Comparison of ENCODE assay signal across 9 mouse cellular contexts in the genomic region with DNA sequence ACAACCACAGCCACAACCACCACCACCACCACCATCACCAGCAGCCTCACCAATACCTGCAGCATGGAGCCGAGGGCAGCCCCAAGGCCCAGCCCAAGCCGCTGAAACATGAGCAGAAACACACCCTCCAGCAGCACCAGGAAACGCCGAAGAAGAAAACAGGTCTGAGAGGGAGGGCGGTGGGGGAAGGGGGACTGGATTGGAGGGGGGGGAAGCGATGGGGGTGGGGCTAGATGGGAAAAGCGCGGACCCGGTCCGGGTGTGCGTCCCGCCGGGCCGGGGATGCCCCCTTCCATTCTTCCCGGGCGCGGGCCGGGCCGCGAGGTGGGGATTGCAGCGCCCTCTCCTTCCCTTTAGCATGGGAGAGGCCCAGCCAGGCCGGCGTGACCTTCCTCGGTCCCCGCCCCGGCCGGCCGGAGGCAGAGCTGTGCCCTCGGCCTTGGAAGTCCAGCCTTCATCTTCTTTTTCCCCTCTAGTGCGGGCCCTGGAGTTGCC. TPM values are rescaled to one million over a fixed set of nuclear protein-coding genes. Genes with fewer than 3 reads are reported as not detected.
DNase-seq lines count a peak whose midpoint lies in the region; ATAC-seq and TF ChIP-seq lines count a peak whose summit lies in the region.
"Had no signal": no experiment of that assay in that cellular context is flagged by ENCODE, and none has a peak within 500 bp of the region (broad histone marks: within the 10 kb centered on the region; RNA-seq: fewer than 3 reads in every experiment).

No protein-coding gene starts in this region.

- no peak for ATAC-seq in monocyte, adult 5-6 weeks (replicated peaks; ENCODE audit: insufficient number of reproducible peaks, low FRiP score, low TSS enrichment, poor library complexity, severe bottlenecking)

- no peaks in the 10 kb centered on the region for H3K27me3 ChIP-seq in MEL (ENCODE audit: control insufficient read depth in 1 of 2, insufficient read depth in 2 of 2, low read length in 2 of 2)
- no peaks in the 10 kb centered on the region for H3K27me3 ChIP-seq in erythroblast, embryonic 14.5 days (ENCODE audit: control insufficient read depth)

- H3K27ac ChIP-seq in MEL (ENCODE audit: control insufficient read depth, low read depth, low read length): peak overlapping the region; percentile 85
- peak overlapping the region; percentile 83 for H3K27ac ChIP-seq in macrophage

- TF ChIP-seq CTCF in MEL (IDR thresholded peaks at IDR 0.05 in 2 of 3, conservative IDR thresholded peaks at IDR 0.05 in 1 of 3; ENCODE audit: control insufficient read depth in 1 of 3, insufficient read depth in 1 of 3, low read depth in 2 of 3, low read length in 3 of 3, poor library complexity in 1 of 3, severe bottlenecking in 1 of 3): no peak

- H3K9ac ChIP-seq in MEL (ENCODE audit: control insufficient read depth, low read depth, low read length, poor library complexity, severe bottlenecking): peak overlapping the region; percentile 96

- H3K4me3 ChIP-seq in MEL (ENCODE audit: control insufficient read depth in 1 of 2, insufficient read depth in 1 of 2, low read depth in 2 of 2, low read length in 2 of 2) (peak overlapping the region; percentile 87 to 99), macrophage (ENCODE audit: inconsistent target) (peak overlapping the region; percentile 83)
- H3K4me3 ChIP-seq in erythroblast, embryonic 14.5 days (replicated peaks): peak overlapping the region; percentile 100

- H3K4me1 ChIP-seq in MEL (ENCODE audit: control insufficient read depth in 1 of 2, insufficient read depth in 2 of 2, low read length in 2 of 2): peaks cover 7 to 16% of the 10 kb centered on the region in 2 experiments; a peak in 3 of 4 replicates
- peaks cover 29% of the 10 kb centered on the region for H3K4me1 ChIP-seq in erythroblast, embryonic 14.5 days (ENCODE audit: control insufficient read depth)

- no peak for TF ChIP-seq RAD21 in MEL (IDR thresholded peaks at IDR 0.05; ENCODE audit: low read depth, low read length)

- intact Hi-C loops in heart, postnatal 14 days (cut with DNase I): loop anchor here (5.0 kb wide), 1 partner anchor 106 kb away; no protein-coding TSS in a partner anchor

- no peak for DNase-seq in MEL (ENCODE audit: low read depth, low spot score)
- peak; percentile 60 for DNase-seq in adrenal gland, postnatal 25 days
- DNase-seq in heart, postnatal 14 days: peak; percentile 48 to 54
- DNase-seq in left cerebral cortex, adult 8-10 months (ENCODE audit: low spot score in 2 of 2): peak; percentile 12 to 14
- DNase-seq in skeletal muscle tissue, adult 2 months (ENCODE audit: low read depth, low spot score): peak; percentile 27

- WGBS in macrophage (ENCODE audit: missing documents): under 1% methylated on average over 30 of the region's 30 CpGs

- H3K9me3 ChIP-seq in MEL (replicated peaks; ENCODE audit: insufficient read depth, low read length): no peaks in the 10 kb centered on the region
- no peaks in the 10 kb centered on the region for H3K9me3 ChIP-seq in erythroblast, embryonic 14.5 days (ENCODE audit: control insufficient read depth, low read length)

- peaks cover 45% of the 10 kb centered on the region for H3K79me2 ChIP-seq in MEL (ENCODE audit: control insufficient read depth, insufficient read depth, low read length, poor library complexity)
- H3K79me2 ChIP-seq in macrophage (ENCODE audit: inconsistent target): peaks cover 49% of the 10 kb centered on the region

- TF ChIP-seq EP300 in MEL (IDR thresholded peaks at IDR 0.05; ENCODE audit: low read depth in 1 of 2, low read length in 2 of 2): no peak

- H3K36me3 ChIP-seq in MEL (ENCODE audit: control insufficient read depth in 1 of 2, insufficient read depth in 2 of 2, low read length in 2 of 2) (peaks cover 26 to 32% of the 10 kb centered on the region in 2 experiments), macrophage (ENCODE audit: inconsistent target) (peaks cover 9% of the 10 kb centered on the region; the same call in 1 of the 2 replicates)
- H3K36me3 ChIP-seq in erythroblast, embryonic 14.5 days (ENCODE audit: control insufficient read depth): peaks cover 28% of the 10 kb centered on the region

- no peak for TF ChIP-seq POLR2A in MEL (IDR thresholded peaks at IDR 0.05; ENCODE audit: control insufficient read depth in 1 of 2, insufficient read depth in 1 of 2, low read depth in 1 of 2, low read length in 2 of 2, poor library complexity in 1 of 2)

TF ChIP-seq in MEL, 35 proteins besides CTCF, POLR2A, EP300 and RAD21:
- TF ChIP-seq CHD1 (IDR thresholded peaks at IDR 0.05; ENCODE audit: low read depth, low read length): peak; percentile 76; the same call in 1 of the 2 replicates
- no peak for TF ChIP-seq MXI1 (IDR thresholded peaks at IDR 0.05; ENCODE audit: low read depth, low read length)
- 0 out of 2 replicates have a peak, but pooled peaks have one; percentile 1 for TF ChIP-seq CHD2 (IDR thresholded peaks at IDR 0.05; ENCODE audit: low read length)
- TF ChIP-seq MYC (IDR thresholded peaks at IDR 0.05; ENCODE audit: low read depth, low read length): 0 out of 2 replicates have a peak, but pooled peaks have one; percentile 24
- TF ChIP-seq UBTF (IDR thresholded peaks at IDR 0.05; ENCODE audit: borderline replicate concordance, insufficient read depth, low read depth, low read length): no peak
TF ChIP-seq in MEL: peak in this region for 3.

RNA-seq across cellular contexts. Expression of a gene that starts 0.4 kb away (rescaled TPM):
- 47.8 and 50.5 TPM in 2 replicates for total RNA-seq in MEL (2012; rRNA removed)
- 10 to 100 TPM; 24.7 to 56.1 TPM for polyA plus RNA-seq in MEL (2012; ENCODE audit: insufficient read depth in 1 of 2, insufficient read length in 2 of 2, low read depth in 1 of 2, low replicate concordance in 2 of 2, missing spikeins in 1 of 2)
- 92.9 and 94.1 TPM in 2 replicates for total RNA-seq in adrenal gland, postnatal 25 days (2021)
- polyA plus RNA-seq in erythroblast, embryonic 14.5 days (2012): 1.0 and 1.1 TPM in 2 replicates
- total RNA-seq in heart, postnatal 14 days (2021): 10 to 100 TPM; 58.9 to 61.9 TPM
- total RNA-seq in left cerebral cortex, adult 8-10 months (2022): 10 to 100 TPM; 63.5 to 69.0 (median 67.1) TPM
- 100 to 1,000 TPM; 153 to 353 (median 255) TPM for total RNA-seq in macrophage (2018; cell fraction: chromatin; rRNA removed)
- total RNA-seq in macrophage (2018; cell fraction: cytosol; rRNA removed): 10 to 100 TPM; 39.9 to 60.8 (median 50.1) TPM
- total RNA-seq in macrophage (2018; cell fraction: nucleus; rRNA removed): 100 to 1,000 TPM; 108 to 257 (median 165) TPM
- polyA plus RNA-seq in macrophage (2018): 22.9 to 25.7 TPM (median 24.8 TPM) in 3 replicates
- total RNA-seq in monocyte, adult 5-6 weeks (2017): 135 to 169 TPM (median 146 TPM) in 3 replicates

RNA-seq across cellular contexts. Expression of a gene that starts 38.7 kb away (rescaled TPM):
- not detected in 2 replicates for total RNA-seq in MEL (2012; rRNA removed)
- polyA plus RNA-seq in MEL (2012; ENCODE audit: insufficient read depth in 1 of 2, insufficient read length in 2 of 2, low read depth in 1 of 2, low replicate concordance in 2 of 2, missing spikeins in 1 of 2) (not detected), macrophage (2018) (not detected in 3 replicates)
- not detected in 2 replicates for total RNA-seq in adrenal gland, postnatal 25 days (2021)
- not detected in 2 replicates for polyA plus RNA-seq in erythroblast, embryonic 14.5 days (2012)
- total RNA-seq in heart, postnatal 14 days (2021): not detected
- not detected for total RNA-seq in left cerebral cortex, adult 8-10 months (2022)
- total RNA-seq in macrophage (2018; cell fraction: chromatin; rRNA removed): not detected
- total RNA-seq in macrophage (2018; cell fraction: cytosol; rRNA removed): not detected
- not detected for total RNA-seq in macrophage (2018; cell fraction: nucleus; rRNA removed)
- not detected in 3 replicates for total RNA-seq in monocyte, adult 5-6 weeks (2017)
- total RNA-seq: gastrocnemius, adult 8-10 months had no signal
